Mouse (Mus musculus): Measurements from ENCODE around the gene Lrrc59.

GRCm38 (mm10) chr11:94661344-94661743, 31.8 kb downstream of the Lrrc59 start:
- TF ChIP-seq GATA1 (IDR thresholded peaks at IDR 0.05; ENCODE audit: borderline replicate concordance, low read length) (no peak), FLI1 (IDR thresholded peaks at IDR 0.05; ENCODE audit: low read length) (no peak)
